Mouse (Mus musculus) ovary, postnatal 14 days (tissue): Measurements from ENCODE around the gene Nxpe2.
A peak's percentile ranks its signal among the peaks of the same experiment; 100 is the strongest.
"Not testable (repeated sequence)": the region's sequence is repeated elsewhere in the genome, so short reads cannot be mapped to it uniquely, and the experiment has no call there.

ENCODE experiments used
- DNase-seq: peaks from one replicate; pipeline ENCODE4 v3.0.0; 2022; ENCODE audit warnings: low spot score

Nxpe2 gene

GRCm38 (mm10) chr9:48353148-48353698 is at the start of gene Nxpe2:
TSS of gene Nxpe2 (minus strand) at chr9:48353454.
- DNase-seq, result no peak

GRCm38 (mm10) chr9:48389983-48390382 is 36.7 kb upstream of the Nxpe2 start:
- no peak for DNase-seq

- no peak for DNase-seq
Measured at GRCm38 (mm10) chr9:48388451-48388850, 35.2 kb upstream of the Nxpe2 start.

- no peak for DNase-seq
Measured at GRCm38 (mm10) chr9:48374357-48374756, 21.1 kb upstream of the Nxpe2 start.

- DNase-seq, result no peak
Measured at GRCm38 (mm10) chr9:48373232-48373878, 20.1 kb upstream of the Nxpe2 start.

- DNase-seq, result no peak
Measured at GRCm38 (mm10) chr9:48362743-48363142, 9.5 kb upstream of the Nxpe2 start.

GRCm38 (mm10) chr9:48361815-48362631 is 8.8 kb upstream of the Nxpe2 start:
- DNase-seq, result no peak

- DNase-seq, result no peak
Measured at GRCm38 (mm10) chr9:48360826-48361225, 7.6 kb upstream of the Nxpe2 start.

GRCm38 (mm10) chr9:48357097-48357496 is 3.8 kb upstream of the Nxpe2 start:
- no peak for DNase-seq

- DNase-seq, result peak; percentile 65
Measured at GRCm38 (mm10) chr9:48354793-48355192, 1.5 kb upstream of the Nxpe2 start.

- no peak for DNase-seq
Measured at GRCm38 (mm10) chr9:48354122-48354521, 868 bp upstream of the Nxpe2 start.

- no peak for DNase-seq
Measured at GRCm38 (mm10) chr9:48345866-48346265, 7.4 kb downstream of the Nxpe2 start.

- no peak for DNase-seq
Measured at GRCm38 (mm10) chr9:48345456-48345855, 7.8 kb downstream of the Nxpe2 start.

- no peak for DNase-seq
Measured at GRCm38 (mm10) chr9:48340708-48341380, 12.4 kb downstream of the Nxpe2 start.

GRCm38 (mm10) chr9:48339563-48339962 is 13.7 kb downstream of the Nxpe2 start:
- no peak for DNase-seq

- no peak for DNase-seq
Measured at GRCm38 (mm10) chr9:48338783-48339455, 14.3 kb downstream of the Nxpe2 start.

- no peak for DNase-seq
Measured at GRCm38 (mm10) chr9:48329597-48329996, 23.7 kb downstream of the Nxpe2 start.

- DNase-seq, result no peak
Measured at GRCm38 (mm10) chr9:48326338-48326737, 26.9 kb downstream of the Nxpe2 start.

GRCm38 (mm10) chr9:48315825-48316224 is 37.4 kb downstream of the Nxpe2 start:
- no peak for DNase-seq

GRCm38 (mm10) chr9:48314194-48314593 is 39.1 kb downstream of the Nxpe2 start:
- DNase-seq, result no peak

GRCm38 (mm10) chr9:48311241-48311640 is 42.0 kb downstream of the Nxpe2 start:
- no peak for DNase-seq

GRCm38 (mm10) chr9:48303564-48303963 is 49.7 kb downstream of the Nxpe2 start:
- DNase-seq, result not testable (repeated sequence)
